Mouse (Mus musculus): Measurements from ENCODE around the gene BC029722. TPM values are rescaled to one million over a fixed set of nuclear protein-coding genes. Genes with fewer than 3 reads are reported as not detected.

Gene BC029722
- total RNA-seq, 2 experiments from 2014 or later: 37.2 to 38.1 TPM

GRCm38 (mm10) chr2:155784534-155784933, 34.7 kb downstream of the BC029722 start:
- DNase-seq (ENCODE audit: low spot score in 2 of 2): no peak

GRCm38 (mm10) chr2:155779506-155779905, 39.7 kb downstream of the BC029722 start:
- no peak for DNase-seq (ENCODE audit: low spot score in 2 of 2)

GRCm38 (mm10) chr2:155779066-155779465, 40.2 kb downstream of the BC029722 start:
- no peak for DNase-seq (ENCODE audit: low spot score in 2 of 2)

GRCm38 (mm10) chr2:155778004-155778403, 41.2 kb downstream of the BC029722 start:
- DNase-seq (ENCODE audit: low spot score in 2 of 2): no peak

- no peak for DNase-seq (ENCODE audit: low spot score in 2 of 2)
These were observed 41.6 kb downstream of the BC029722 start for GRCm38 (mm10) chr2:155777688-155777985.

- no peak for DNase-seq (ENCODE audit: low spot score in 2 of 2)
These were observed 42.2 kb downstream of the BC029722 start for GRCm38 (mm10) chr2:155776824-155777687.

- DNase-seq (ENCODE audit: low spot score in 2 of 2): peak; percentile 60 to 72
These were observed 43.5 kb downstream of the BC029722 start for GRCm38 (mm10) chr2:155775685-155776263.

- peak in 1 of 2 experiments; percentile 29 for DNase-seq (ENCODE audit: low spot score in 2 of 2)
These were observed 44.1 kb downstream of the BC029722 start, which contains the start of gene Mmp24 for GRCm38 (mm10) chr2:155774927-155775684. Gene Mmp24 (plus strand): TSS chr2:155775342.

GRCm38 (mm10) chr2:155774261-155774926, 44.8 kb downstream of the BC029722 start:
- DNase-seq (ENCODE audit: low spot score in 2 of 2): no peak

- DNase-seq (ENCODE audit: low spot score in 2 of 2): no peak
These were observed 45.6 kb downstream of the BC029722 start for GRCm38 (mm10) chr2:155773664-155774063.

Other genes with a start within 250 kb of the BC029722 start
- 10 to 100 TPM; 11.6 to 15.2 TPM for gene Gss, start 226.6 kb downstream of the BC029722 start, total RNA-seq (2021)
- 1 to 10 TPM; 2.6 to 4.2 TPM for gene Myh7b, start 208.2 kb downstream of the BC029722 start, total RNA-seq (2021)
- 100 to 1,000 TPM; 143 to 149 TPM for gene Trpc4ap, start 127.0 kb downstream of the BC029722 start, total RNA-seq (2021)
- 10 to 100 TPM; 19.1 to 20.9 TPM for gene Edem2, start 90.0 kb downstream of the BC029722 start, total RNA-seq (2021)
- gene Gm17581, start 83.6 kb downstream of the BC029722 start, total RNA-seq (2021): not detected
- 1 to 10 TPM; 2.1 to 3.2 TPM for gene Procr, start 68.3 kb downstream of the BC029722 start, total RNA-seq (2021)
- gene Mmp24, start 44.1 kb downstream of the BC029722 start, total RNA-seq (2021): 10 to 100 TPM; 64.1 to 67.5 TPM
- 10 to 100 TPM; 73.4 to 83.1 TPM for gene Eif6, start 7.5 kb upstream of the BC029722 start, total RNA-seq (2021)
- not detected for gene Fam83c, start 15.4 kb upstream of the BC029722 start, total RNA-seq (2021)
- gene Uqcc1, start 110.9 kb upstream of the BC029722 start, total RNA-seq (2021): 10 to 100 TPM; 54.2 to 54.9 TPM
- gene Gm15557, start 121.3 kb upstream of the BC029722 start, total RNA-seq (2021): not detected
- gene Gdf5, start 125.9 kb upstream of the BC029722 start, total RNA-seq (2021): 1 to 10 TPM in 1 of 2 experiments, under 1 TPM in 1; 0.74 to 1.1 TPM
- gene Cep250, start 137.0 kb upstream of the BC029722 start, total RNA-seq (2021): 10 to 100 TPM; 18.1 to 23.2 TPM
- gene 6430550D23Rik, start 188.6 kb upstream of the BC029722 start, total RNA-seq (2021): 1 to 10 TPM in 1 of 2 experiments, under 1 TPM in 1; 0.80 to 1.1 TPM
- gene Ergic3, start 188.6 kb upstream of the BC029722 start, total RNA-seq (2021): 100 to 1,000 TPM; 198 to 232 TPM
- not detected for gene Fer1l4, start 233.5 kb upstream of the BC029722 start, total RNA-seq (2021)
- gene Spag4, start 245.7 kb upstream of the BC029722 start, total RNA-seq (2021): 1 to 10 TPM; 3.3 to 6.7 TPM

Measured in layer of hippocampus, postnatal 10 days (tissue).